Mouse (Mus musculus) heart, embryonic 11.5 days (tissue): Measurements from ENCODE around the gene Wwtr1. TPM values are rescaled to one million over a fixed set of nuclear protein-coding genes. Genes with fewer than 3 reads are reported as not detected.

Experiments
- ATAC-seq: fragments of 200-750 bp; cut with Nextera tagmentation; replicated peaks from 2 replicates; pipeline ENCODE4 v1.8.0; 2017; ENCODE audit warnings: moderate library complexity; ENCODE audit not compliant: insufficient number of reproducible peaks, low FRiP score, low TSS enrichment
- H3K27ac ChIP-seq: fragments of 300-500 bp; sonication (generic); 2 replicates; pipeline ENCODE4 v1.5.1; 2014; ENCODE audit warnings: mild to moderate bottlenecking, low read depth, low read length
- H3K27me3 ChIP-seq: fragments of 300-500 bp; sonication (generic); 2 replicates; pipeline ENCODE4 v1.6.1; 2014; ENCODE audit warnings: mild to moderate bottlenecking, low read length, mixed read lengths; ENCODE audit not compliant: control insufficient read depth, insufficient read depth
- H3K36me3 ChIP-seq: fragments of 300-500 bp; sonication (generic); 2 replicates; pipeline ENCODE4 v1.6.1; 2014; ENCODE audit warnings: mild to moderate bottlenecking, low read length, moderate library complexity, mixed read lengths; ENCODE audit not compliant: control insufficient read depth, insufficient read depth
- H3K4me1 ChIP-seq: fragments of 300-500 bp; sonication (generic); 2 replicates; pipeline ENCODE4 v1.6.1; 2014; ENCODE audit warnings: low read length; ENCODE audit not compliant: control insufficient read depth, insufficient read depth
- H3K4me2 ChIP-seq: fragments of 300-500 bp; sonication (generic); 2 replicates; pipeline ENCODE4 v1.6.1; 2014; ENCODE audit warnings: mild to moderate bottlenecking, moderate library complexity
- H3K4me3 ChIP-seq: fragments of 300-500 bp; sonication (generic); 2 replicates; pipeline ENCODE4 v1.5.1; 2014; ENCODE audit warnings: low read depth, low read length
- H3K9ac ChIP-seq: fragments of 300-500 bp; sonication (generic); 2 replicates; pipeline ENCODE4 v1.6.1; 2014; ENCODE audit warnings: mild to moderate bottlenecking, low read depth, low read length, moderate library complexity
- H3K9me3 ChIP-seq: fragments of 300-500 bp; sonication (generic); replicated peaks from 2 replicates; pipeline ENCODE4 v1.6.1; 2016; ENCODE audit warnings: low read length; ENCODE audit not compliant: control insufficient read depth
- WGBS: fragments of 180-500 bp; shearing (Covaris S2); extraction: QIAGEN DNeasy Blood & Tissue Kit; methylation state at CpG from one replicate; pipeline ENCODE4 v1.1.7; 2014; ENCODE audit not compliant: insufficient replicate concordance; 5-methylcytosine and 5-hydroxymethylcytosine counted together
- polyA plus RNA-seq: library from polyadenylated mRNA; unstranded; fragments of >200 nt; fragmentation: Nextera tagmentation; extraction: Ambion mirVana; gene quantifications from 2 replicates; pipeline ENCODE4 v1.2.1, GENCODE M21; 2014

The Wwtr1 gene
- polyA plus RNA-seq, 1 experiment from 2014 or later = 17.4 TPM

DNA sequence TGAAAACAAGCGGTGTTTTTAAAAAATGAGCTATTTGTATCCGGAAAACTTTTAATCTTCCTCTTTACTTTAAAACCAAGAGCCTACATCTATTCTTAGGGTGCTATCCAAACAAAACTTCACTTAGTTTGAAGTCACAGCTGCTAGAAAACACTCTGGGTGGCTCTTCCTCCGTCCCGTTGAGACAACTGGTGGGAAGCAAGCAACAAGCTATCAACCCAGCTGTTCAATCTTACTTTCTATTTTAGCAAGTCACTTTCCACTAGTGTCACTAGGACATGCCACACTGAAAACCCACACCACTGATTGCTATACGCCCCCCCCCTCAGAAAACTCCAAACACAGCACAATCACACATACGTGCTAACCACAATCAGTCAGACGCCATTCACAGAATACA lies 55.7 kb downstream of the Wwtr1 start:
- no peaks in the 10 kb centered on the region for H3K4me1 ChIP-seq
- H3K27ac ChIP-seq = no peak overlapping the region
- no peaks in the 10 kb centered on the region for H3K27me3 ChIP-seq
- H3K4me3 ChIP-seq = no peak overlapping the region
- no peaks in the 10 kb centered on the region for H3K9me3 ChIP-seq
- no peak for ATAC-seq
- no peak overlapping the region for H3K4me2 ChIP-seq
- 86% methylated on average over 7 of the region's 7 CpGs for WGBS
- H3K36me3 ChIP-seq = no peaks in the 10 kb centered on the region
- no peak overlapping the region for H3K9ac ChIP-seq

DNA sequence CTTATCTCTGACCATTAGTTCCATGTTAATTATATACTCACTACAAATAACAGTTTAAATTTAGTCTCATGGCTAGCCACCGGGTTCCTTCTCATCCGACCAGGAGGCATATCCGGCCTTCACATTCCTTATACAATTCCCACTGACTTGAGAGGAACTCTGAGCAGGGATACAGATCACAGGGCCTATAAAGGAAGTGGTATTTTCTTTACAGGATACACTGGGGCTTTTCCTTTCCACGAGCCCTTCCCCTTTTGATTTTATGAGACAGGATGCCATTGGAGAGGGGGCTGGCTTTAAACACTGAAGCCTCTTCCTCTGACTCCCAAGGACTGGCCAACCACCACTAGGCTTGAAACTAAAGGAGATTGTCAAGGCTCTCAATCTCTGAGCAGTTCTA lies 59.6 kb downstream of the Wwtr1 start:
- no peak overlapping the region for H3K27ac ChIP-seq
- 74% methylated on average over 4 of the region's 4 CpGs for WGBS
- no peak for ATAC-seq
- H3K36me3 ChIP-seq = no peaks in the 10 kb centered on the region
- H3K9ac ChIP-seq = no peak overlapping the region
- H3K4me1 ChIP-seq = no peaks in the 10 kb centered on the region
- no peak overlapping the region for H3K4me3 ChIP-seq
- H3K9me3 ChIP-seq = no peaks in the 10 kb centered on the region
- no peaks in the 10 kb centered on the region for H3K27me3 ChIP-seq
- no peak overlapping the region for H3K4me2 ChIP-seq

DNA sequence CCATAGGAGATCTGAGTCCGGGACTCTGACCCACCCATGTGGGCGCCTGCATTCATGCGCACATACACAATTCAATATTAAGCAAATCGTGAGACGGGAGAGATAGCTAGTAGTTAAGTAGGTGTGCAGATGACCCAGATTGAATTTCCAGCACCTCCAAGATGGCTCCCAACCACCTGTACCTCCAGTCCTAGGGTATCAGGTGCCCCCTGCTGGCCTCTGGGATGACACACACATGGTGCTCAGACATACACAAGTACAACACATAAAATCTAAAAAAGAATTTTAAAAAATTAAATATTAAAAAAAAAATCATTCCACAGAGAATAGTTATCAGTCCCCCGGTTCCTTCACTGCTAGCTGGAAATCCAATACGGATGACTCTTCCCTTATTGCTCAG lies 60.7 kb downstream of the Wwtr1 start:
- Histone ChIP-seq H3K36me3 (no peaks in the 10 kb centered on the region), H3K9me3 (no peaks in the 10 kb centered on the region), H3K4me2 (no peak overlapping the region), H3K27ac (no peak overlapping the region), H3K4me1 (no peaks in the 10 kb centered on the region), H3K4me3 (no peak overlapping the region), H3K9ac (no peak overlapping the region), H3K27me3 (no peaks in the 10 kb centered on the region)
- 91% methylated on average over 7 of the region's 7 CpGs for WGBS
- no peak for ATAC-seq

DNA sequence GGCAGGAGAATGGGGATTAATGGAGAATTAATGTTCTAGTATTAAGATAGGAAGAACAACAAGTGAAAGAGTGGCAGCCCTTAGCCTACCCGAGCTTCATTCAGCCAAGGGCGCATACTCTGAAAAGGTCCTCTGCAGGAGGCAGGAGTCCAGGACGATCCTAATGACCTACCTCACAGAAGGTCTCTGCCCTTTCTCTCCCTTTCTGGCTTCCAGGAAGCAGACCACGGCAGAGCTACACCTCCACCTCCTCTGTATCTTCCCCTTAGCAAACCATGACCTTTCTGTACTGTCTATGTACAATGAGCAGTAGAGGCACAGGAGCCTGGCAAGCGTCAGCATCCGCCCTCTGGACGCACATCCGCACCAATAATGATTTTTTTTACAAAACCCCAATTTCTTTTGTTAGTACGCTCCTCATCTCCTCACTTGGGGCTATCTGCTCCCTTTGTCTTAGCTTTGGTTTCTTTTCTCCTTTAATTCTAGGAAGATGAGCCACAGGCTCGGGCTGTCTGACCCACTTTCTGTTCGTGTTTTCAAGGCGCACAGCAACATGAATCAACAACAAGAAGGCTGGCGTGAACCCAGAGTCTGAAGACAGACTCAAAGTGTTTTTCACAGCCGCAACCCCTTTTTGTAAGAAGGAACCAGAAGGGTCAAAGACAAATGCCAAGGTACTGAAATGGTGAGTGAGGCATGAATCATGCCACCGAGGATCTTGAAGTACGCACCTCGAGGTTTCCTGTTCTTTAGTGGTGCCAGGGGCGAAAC lies 63.7 kb downstream of the Wwtr1 start:
- 81% methylated on average over 18 of the region's 18 CpGs for WGBS
- H3K4me2 ChIP-seq = no peak overlapping the region
- H3K36me3 ChIP-seq = no peaks in the 10 kb centered on the region
- no peaks in the 10 kb centered on the region for H3K4me1 ChIP-seq
- H3K4me3 ChIP-seq = no peak overlapping the region
- no peak overlapping the region for H3K27ac ChIP-seq
- no peak overlapping the region for H3K9ac ChIP-seq
- no peaks in the 10 kb centered on the region for H3K9me3 ChIP-seq
- H3K27me3 ChIP-seq = no peaks in the 10 kb centered on the region
- ATAC-seq = no peak

DNA sequence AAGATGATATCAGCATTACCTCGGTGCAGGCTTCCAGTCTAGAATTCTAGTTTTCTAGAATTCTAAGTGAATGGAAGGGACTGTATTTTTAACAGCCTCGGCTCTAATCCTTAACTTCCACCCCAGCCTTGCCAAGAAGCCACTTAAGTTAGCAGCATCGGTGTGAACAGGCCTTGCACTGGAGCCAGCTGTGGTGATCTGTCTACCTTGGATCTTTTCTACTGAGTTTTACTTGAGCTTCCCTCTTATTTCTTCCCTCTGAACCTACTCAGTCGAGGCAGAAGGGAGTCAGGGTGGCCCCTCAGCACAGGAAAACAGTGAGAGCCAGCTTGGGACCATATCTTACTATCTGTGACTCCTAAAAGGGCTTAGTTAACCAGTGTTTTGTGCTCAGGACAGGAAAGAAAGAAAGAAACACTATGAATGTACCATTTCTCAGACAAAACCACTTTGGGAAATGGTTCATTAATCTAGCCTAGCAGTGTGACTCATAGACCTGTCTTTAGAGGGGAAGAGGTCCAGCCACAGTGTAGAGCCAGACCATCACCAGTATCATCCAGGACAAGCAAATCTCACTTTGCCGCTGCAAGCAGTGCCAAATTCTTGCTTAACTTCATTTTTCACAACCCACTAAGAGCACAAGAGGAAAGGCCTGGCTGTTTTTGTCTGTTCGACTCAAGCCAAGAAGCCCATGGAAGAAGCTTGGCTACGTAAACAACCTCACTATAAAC lies 65.6 kb downstream of the Wwtr1 start:
- Histone ChIP-seq H3K27me3 (no peaks in the 10 kb centered on the region), H3K36me3 (no peaks in the 10 kb centered on the region), H3K4me3 (no peak overlapping the region), H3K4me1 (no peaks in the 10 kb centered on the region), H3K9ac (no peak overlapping the region), H3K4me2 (no peak overlapping the region), H3K9me3 (no peaks in the 10 kb centered on the region), H3K27ac (no peak overlapping the region)
- no peak for ATAC-seq
- WGBS = 83% methylated on average over 7 of the region's 7 CpGs

DNA sequence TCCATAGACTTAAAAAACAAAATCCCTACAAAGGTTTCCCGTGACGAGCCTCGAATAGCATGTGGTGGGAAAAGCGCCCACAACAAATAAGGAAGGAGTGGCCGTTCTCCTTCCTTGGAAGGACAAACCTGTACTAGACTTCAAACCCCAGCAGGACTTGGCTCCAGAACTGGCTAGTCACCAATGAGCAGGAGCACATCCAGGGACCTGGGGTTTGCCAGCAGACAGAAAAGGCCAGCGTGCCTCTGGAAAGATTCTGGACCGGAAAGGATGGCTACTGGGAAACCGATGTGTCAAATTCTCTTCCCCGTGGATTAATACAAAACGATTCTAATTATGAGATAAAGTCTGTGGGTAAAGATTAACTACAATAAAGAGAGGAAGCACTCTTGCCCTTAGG lies 69.7 kb downstream of the Wwtr1 start:
- H3K27ac ChIP-seq = no peak overlapping the region
- 83% methylated on average over 10 of the region's 10 CpGs for WGBS

DNA sequence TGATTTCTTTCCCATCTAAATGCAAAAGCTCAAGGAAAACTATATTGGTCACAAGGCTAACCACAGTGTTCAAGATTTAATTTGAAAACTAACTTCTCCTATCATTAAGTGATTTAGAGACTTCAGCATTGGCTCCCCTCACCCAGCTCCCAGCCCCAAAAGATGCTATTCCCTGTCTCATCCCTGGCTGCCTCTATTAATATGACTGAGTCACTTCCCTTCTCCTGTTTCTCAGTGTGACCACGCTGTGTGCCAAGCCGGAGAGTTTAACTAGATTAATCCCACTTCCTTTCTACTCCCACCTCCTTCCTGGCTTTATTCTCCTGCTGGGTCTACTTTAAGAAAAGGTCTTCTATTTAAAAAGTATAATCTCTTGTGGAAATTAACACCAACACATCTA lies 71.0 kb downstream of the Wwtr1 start:
- Histone ChIP-seq H3K4me3 (no peak overlapping the region), H3K4me2 (no peak overlapping the region), H3K9ac (no peak overlapping the region), H3K36me3 (no peaks in the 10 kb centered on the region), H3K27me3 (no peaks in the 10 kb centered on the region), H3K27ac (no peak overlapping the region), H3K9me3 (no peaks in the 10 kb centered on the region), H3K4me1 (no peaks in the 10 kb centered on the region; the same call in 1 of the 2 replicates)
- WGBS = 55% methylated on average over 2 of the region's 2 CpGs
- ATAC-seq = no peak

More for the DNA sequence above, 69.7 kb downstream of the Wwtr1 start:
- Histone ChIP-seq H3K9me3 (no peaks in the 10 kb centered on the region), H3K4me3 (no peak overlapping the region), H3K9ac (no peak overlapping the region), H3K27me3 (no peaks in the 10 kb centered on the region), H3K36me3 (no peaks in the 10 kb centered on the region), H3K4me1 (no peaks in the 10 kb centered on the region; the same call in 1 of the 2 replicates), H3K4me2 (no peak overlapping the region)
- ATAC-seq = no peak

DNA sequence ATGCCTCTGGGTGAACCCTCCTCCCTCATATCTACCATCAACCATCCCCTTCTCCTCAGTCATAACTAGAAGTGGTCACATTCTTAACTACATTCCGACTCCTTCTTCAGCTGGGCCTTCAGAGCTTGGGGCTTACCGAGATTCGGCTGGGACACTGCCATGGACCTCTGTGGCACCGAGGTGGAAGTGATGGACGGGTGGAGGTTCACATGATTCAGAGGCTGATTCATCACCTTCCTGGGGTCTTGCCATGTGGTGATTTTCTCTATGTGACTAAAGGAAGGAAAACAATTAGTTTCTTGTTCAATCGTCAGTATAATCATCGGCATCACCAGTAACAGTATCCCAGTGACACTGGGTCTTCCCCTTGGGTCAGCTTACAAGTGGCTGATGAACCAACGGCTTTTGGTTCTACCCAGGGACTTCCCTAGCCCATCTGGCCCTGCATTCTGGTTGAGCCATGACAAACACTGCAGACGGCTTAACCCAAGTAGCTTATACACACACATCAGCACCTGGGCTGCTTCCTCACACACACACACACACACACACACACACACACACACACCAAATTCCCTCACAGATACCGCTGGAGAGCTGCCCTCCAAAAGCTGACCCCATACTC lies 74.0 kb downstream of the Wwtr1 start:
- Histone ChIP-seq H3K27ac (no peak overlapping the region), H3K4me1 (no peaks in the 10 kb centered on the region; the same call in 1 of the 2 replicates), H3K9ac (no peak overlapping the region), H3K4me3 (no peak overlapping the region), H3K36me3 (no peaks in the 10 kb centered on the region), H3K9me3 (no peaks in the 10 kb centered on the region), H3K4me2 (no peak overlapping the region), H3K27me3 (no peaks in the 10 kb centered on the region)
- 81% methylated on average over 10 of the region's 10 CpGs for WGBS
- ATAC-seq = no peak
